Mouse (Mus musculus) liver, postnatal 0 days (tissue): ENCODE measurements around the gene Scamp1. TPM values are rescaled to one million over a fixed set of nuclear protein-coding genes. Genes with fewer than 3 reads are reported as not detected.

Source experiments
- ATAC-seq: fragments of 200-750 bp; cut with Nextera tagmentation; 2 replicates; pipeline ENCODE4 v1.8.0; 2017; ENCODE audit warnings: mild to moderate bottlenecking, moderate library complexity
- DNase-seq: peaks from one replicate; pipeline ENCODE4 v3.0.0-alpha.2; 2016
- H3K27ac ChIP-seq: fragments of 300-500 bp; sonication (generic); 2 replicates; pipeline ENCODE4 v1.5.1; 2014; ENCODE audit warnings: antibody characterized with exemption, moderate library complexity, mild to moderate bottlenecking, low read depth
- H3K27me3 ChIP-seq: fragments of 300-500 bp; sonication (generic); 2 replicates; pipeline ENCODE4 v1.6.1; 2014; ENCODE audit warnings: low read length, control low read depth, mixed read lengths; ENCODE audit not compliant: insufficient read depth
- H3K36me3 ChIP-seq: fragments of 300-500 bp; sonication (generic); replicated peaks from 2 replicates; pipeline ENCODE4 v1.6.1; 2014; ENCODE audit warnings: mild to moderate bottlenecking, control low read depth, low read length, moderate library complexity, mixed read lengths; ENCODE audit not compliant: insufficient read depth
- H3K4me1 ChIP-seq: fragments of 300-500 bp; sonication (generic); 2 replicates; pipeline ENCODE4 v1.6.1; 2014; ENCODE audit warnings: antibody characterized with exemption, mild to moderate bottlenecking, control low read depth; ENCODE audit not compliant: insufficient read depth
- H3K4me2 ChIP-seq: fragments of 300-500 bp; sonication (generic); 2 replicates; pipeline ENCODE4 v1.6.1; 2014; ENCODE audit warnings: low read depth, mild to moderate bottlenecking, low read length, moderate library complexity, mixed read lengths
- H3K4me3 ChIP-seq: fragments of 300-500 bp; sonication (generic); 2 replicates; pipeline ENCODE4 v1.5.1; 2014; ENCODE audit warnings: low read depth, low read length
- H3K9ac ChIP-seq: fragments of 300-500 bp; sonication (generic); replicated peaks from 2 replicates; pipeline ENCODE4 v1.6.1; 2014; ENCODE audit warnings: mild to moderate bottlenecking, moderate library complexity
- H3K9me3 ChIP-seq: fragments of 300-500 bp; sonication (generic); 2 replicates; pipeline ENCODE4 v1.6.1; 2016; ENCODE audit warnings: mild to moderate bottlenecking, control low read depth, low read length, mixed read lengths
- CTCF ChIP-seq: sonication (generic); IDR thresholded peaks from 2 replicates; pipeline ENCODE4 v1.5.1; 2016; ENCODE audit warnings: antibody characterized with exemption, low read depth
- EP300 ChIP-seq: IDR thresholded peaks from 2 replicates; pipeline ENCODE4 v1.6.1; 2016; ENCODE audit warnings: antibody characterized with exemption, low read depth, mild to moderate bottlenecking
- WGBS: fragments of 180-500 bp; shearing (Covaris S2); extraction: QIAGEN DNeasy Blood & Tissue Kit; methylation state at CpG from one replicate; pipeline ENCODE4 v1.1.7; 2014; ENCODE audit not compliant: insufficient replicate concordance; 5-methylcytosine and 5-hydroxymethylcytosine counted together
- polyA plus RNA-seq: library from polyadenylated mRNA; unstranded; fragments of >200 nt; fragmentation: Nextera tagmentation; extraction: Ambion mirVana; gene quantifications from 2 replicates; pipeline ENCODE4 v1.2.1, GENCODE M21; 2015

Gene Scamp1
- polyA plus RNA-seq, 1 experiment from 2014 or later: 13.8 TPM

DNA sequence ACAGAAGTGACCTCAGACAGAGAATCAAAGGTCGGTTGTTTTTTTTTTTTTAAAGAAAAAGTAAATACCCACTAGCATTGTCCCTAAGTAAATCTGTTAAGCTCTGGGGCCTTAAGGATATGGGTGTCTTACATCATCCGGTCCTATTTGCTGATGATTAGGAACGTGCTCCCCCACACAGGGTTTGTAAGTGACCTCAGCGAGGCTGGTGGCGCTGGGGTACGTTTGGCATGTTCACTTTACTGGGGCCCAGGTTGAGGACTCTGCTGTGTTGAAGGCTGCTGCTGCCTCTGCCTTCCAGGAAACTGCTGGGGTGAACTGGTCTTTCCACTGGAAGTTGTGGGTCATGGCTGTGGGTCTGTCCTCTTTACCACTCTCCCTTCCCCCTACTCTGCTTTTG, 121.2 kb downstream of the Scamp1 start:
- ATAC-seq: peak; percentile 38; the same call in 1 of the 2 replicates

DNA sequence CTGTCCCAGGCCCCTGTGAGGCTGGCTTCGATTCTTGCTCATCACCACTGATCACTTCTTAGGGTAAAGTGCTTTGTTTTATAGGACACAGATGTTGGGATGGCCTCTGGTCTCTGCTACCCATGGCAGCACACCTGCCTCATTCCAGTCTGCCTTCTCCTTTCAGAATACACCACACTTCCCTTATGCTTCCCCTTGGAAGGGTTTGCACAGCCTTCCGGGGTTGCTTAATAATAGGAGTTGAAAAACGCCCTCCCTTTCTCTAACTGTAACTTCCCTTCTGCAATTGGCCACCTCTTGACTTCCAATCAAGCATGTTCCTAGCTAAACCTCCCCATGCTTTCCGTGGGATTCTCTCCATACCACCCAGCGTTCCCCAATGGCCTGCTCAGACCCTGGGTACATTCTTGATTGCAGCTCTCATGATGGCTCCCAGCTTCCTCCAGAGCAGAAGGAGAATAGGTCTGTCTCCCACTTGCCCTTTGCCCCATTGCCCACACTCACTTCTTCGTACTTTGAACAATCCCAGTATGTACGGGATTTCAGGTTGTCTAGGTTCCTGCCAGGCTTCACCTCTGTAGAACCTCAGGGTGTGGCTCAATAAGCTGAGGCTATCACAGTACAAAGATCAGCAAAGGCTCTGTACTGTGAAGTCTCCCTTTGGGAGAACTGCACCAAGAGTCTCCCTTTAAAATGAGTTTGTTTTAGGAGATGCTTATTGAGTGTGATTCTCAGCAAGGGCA, 126.0 kb downstream of the Scamp1 start:
- Histone ChIP-seq H3K27ac (peak overlapping the region; percentile 70; the same call in 1 of the 2 replicates), H3K4me1 (peaks cover 23% of the 10 kb centered on the region), H3K27me3 (no peaks in the 10 kb centered on the region), H3K9ac (no peak overlapping the region), H3K36me3 (no peaks in the 10 kb centered on the region), H3K9me3 (no peaks in the 10 kb centered on the region), H3K4me3 (no peak overlapping the region), H3K4me2 (no peak overlapping the region)
- DNase-seq (no peak), ATAC-seq (peak; percentile 23; the same call in 1 of the 2 replicates)
- TF ChIP-seq CTCF (no peak), EP300 (no peak)
- WGBS: 56% methylated on average over 7 of the region's 7 CpGs

More for the DNA sequence above, 121.2 kb downstream of the Scamp1 start:
- H3K27me3 ChIP-seq: no peaks in the 10 kb centered on the region
- H3K4me1 ChIP-seq: peaks cover 18% of the 10 kb centered on the region; the same call in 1 of the 2 replicates
- DNase-seq: no peak
- TF ChIP-seq EP300: no peak
- WGBS: 48% methylated on average over 6 of the region's 6 CpGs
- H3K9me3 ChIP-seq: no peaks in the 10 kb centered on the region
- no peak overlapping the region for H3K27ac ChIP-seq
- no peaks in the 10 kb centered on the region for H3K36me3 ChIP-seq
- H3K9ac ChIP-seq: no peak overlapping the region
- no peak overlapping the region for H3K4me3 ChIP-seq
- no peak overlapping the region for H3K4me2 ChIP-seq

GRCm38 (mm10) chr13:94158864-94159477, 126.7 kb downstream of the Scamp1 start:
- WGBS: 34% methylated on average over 6 of the region's 6 CpGs
- Histone ChIP-seq H3K9ac (no peak overlapping the region), H3K4me3 (no peak overlapping the region), H3K9me3 (no peaks in the 10 kb centered on the region), H3K27ac (peak overlapping the region; percentile 70; the same call in 1 of the 2 replicates), H3K36me3 (no peaks in the 10 kb centered on the region), H3K27me3 (no peaks in the 10 kb centered on the region), H3K4me2 (no peak overlapping the region), H3K4me1 (peaks cover 20% of the 10 kb centered on the region)
- ATAC-seq (peak; percentile 75), DNase-seq (no peak)
- TF ChIP-seq CTCF (no peak), EP300 (no peak)

- H3K4me3 ChIP-seq: no peak overlapping the region
- no peak overlapping the region for H3K9ac ChIP-seq
- ATAC-seq (no peak), DNase-seq (no peak)
- TF ChIP-seq CTCF (no peak), EP300 (no peak)
- no peaks in the 10 kb centered on the region for H3K27me3 ChIP-seq
- peaks cover 10% of the 10 kb centered on the region for H3K4me1 ChIP-seq
- H3K27ac ChIP-seq: no peak overlapping the region
- H3K4me2 ChIP-seq: no peak overlapping the region
- 61% methylated on average over 9 of the region's 9 CpGs for WGBS
- no peaks in the 10 kb centered on the region for H3K36me3 ChIP-seq
- no peaks in the 10 kb centered on the region for H3K9me3 ChIP-seq
Observed at GRCm38 (mm10) chr13:94155657-94156429, 129.8 kb downstream of the Scamp1 start.

DNA sequence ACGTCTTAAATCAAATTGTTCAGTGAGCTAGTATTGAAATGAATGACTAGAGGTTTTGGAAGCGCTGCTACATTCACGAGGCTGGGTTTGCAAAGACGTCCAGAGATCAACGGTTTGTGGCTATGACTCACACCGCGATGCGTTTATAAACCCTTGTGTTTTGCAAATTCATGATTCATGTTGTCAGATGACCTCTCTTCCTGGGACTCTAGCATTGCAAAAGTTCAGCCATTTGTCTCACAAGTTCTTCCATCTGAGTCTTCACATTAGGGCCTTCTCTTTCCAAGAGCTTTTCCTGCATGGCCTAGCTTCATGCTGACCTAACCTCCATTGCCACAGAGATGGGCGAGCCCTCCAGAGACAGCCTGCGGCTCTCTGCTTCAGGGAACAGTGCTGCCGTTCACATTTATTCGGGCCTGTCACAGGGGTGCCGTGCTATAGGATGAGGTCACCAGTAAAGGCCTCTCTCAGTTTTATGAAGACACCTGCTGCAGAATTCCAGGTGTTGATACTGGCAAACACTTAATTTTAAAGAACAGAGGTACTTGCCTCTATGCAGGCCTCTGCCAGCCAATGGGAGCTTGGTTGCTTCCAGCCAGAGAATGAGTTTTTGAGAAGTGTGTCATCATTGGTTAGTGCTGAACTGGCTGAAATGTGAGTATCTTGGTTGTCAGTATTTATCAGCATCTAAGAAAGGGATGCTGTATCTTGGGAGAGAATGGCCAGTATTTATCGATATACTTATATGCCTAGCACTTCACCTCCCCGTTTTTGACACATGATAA, 131.0 kb downstream of the Scamp1 start:
- Histone ChIP-seq H3K4me3 (no peak overlapping the region), H3K27ac (no peak overlapping the region), H3K4me2 (no peak overlapping the region), H3K9me3 (no peaks in the 10 kb centered on the region), H3K4me1 (peaks cover 8% of the 10 kb centered on the region), H3K9ac (no peak overlapping the region), H3K36me3 (no peaks in the 10 kb centered on the region), H3K27me3 (no peaks in the 10 kb centered on the region)
- DNase-seq (no peak), ATAC-seq (no peak)
- TF ChIP-seq CTCF (no peak), EP300 (no peak)
- 65% methylated on average over 15 of the region's 15 CpGs for WGBS
